Mouse (Mus musculus) bone marrow, adult 2 months (tissue): ENCODE data around the gene Slc5a3. TPM values are rescaled to one million over a fixed set of nuclear protein-coding genes. Genes with fewer than 3 reads are reported as not detected.

Experiments used
- H3K27ac ChIP-seq: fragments of 200-500 bp; 2 replicates; pipeline ENCODE4 v1.5.1; 2012; ENCODE audit warnings: low read depth, mild to moderate bottlenecking, control low read depth, inconsistent platforms, low read length; ENCODE audit not compliant: control insufficient read depth, poor library complexity, insufficient read depth
- H3K4me1 ChIP-seq: fragments of 200-500 bp; 2 replicates; pipeline ENCODE4 v1.6.1; 2011; ENCODE audit warnings: low read length; ENCODE audit not compliant: control insufficient read depth, insufficient read depth
- H3K4me3 ChIP-seq: fragments of 200-500 bp; replicated peaks from 2 replicates; pipeline ENCODE3; 2011; ENCODE audit warnings: mild to moderate bottlenecking, low read depth, low read length, control low read depth; ENCODE audit not compliant: control insufficient read depth
- CTCF ChIP-seq: fragments of 200-500 bp; IDR thresholded peaks from 2 replicates; pipeline ENCODE4 v1.5.1; 2011; ENCODE audit warnings: low read length, control low read depth; ENCODE audit not compliant: control insufficient read depth, insufficient read depth
- POLR2A ChIP-seq: fragments of 200-500 bp; IDR thresholded peaks from 2 replicates; pipeline ENCODE4 v1.6.1; 2011; ENCODE audit warnings: low read depth, mild to moderate bottlenecking, control low read depth, low read length, borderline replicate concordance; ENCODE audit not compliant: control insufficient read depth
- WGBS: fragments of 180-500 bp; shearing (Covaris S2); methylation state at CpG from one replicate; pipeline ENCODE4 v1.1.7; 2018; 5-methylcytosine and 5-hydroxymethylcytosine counted together
- polyA plus RNA-seq: library from polyadenylated mRNA; stranded (reverse); fragments of >200 nt; gene quantifications from 2 replicates; pipeline ENCODE4 v1.2.4, GENCODE M21; 2011; ENCODE audit warnings: low replicate concordance; ENCODE audit not compliant: missing spikeins, insufficient read depth, insufficient read length

Slc5a3 gene
- polyA plus RNA-seq, 1 experiment: 3.9 TPM

GRCm38 (mm10) chr16:92057456-92057851 lies 668 bp upstream of the Slc5a3 start:
- 6% methylated on average over 11 of the region's 11 CpGs for WGBS
- Histone ChIP-seq H3K27ac (peak overlapping the region; percentile 66; the same call in 1 of the 2 replicates), H3K4me1 (no peaks in the 10 kb centered on the region; the same call in 1 of the 2 replicates), H3K4me3 (peak overlapping the region; percentile 86)
- TF ChIP-seq POLR2A (no peak), CTCF (no peak)

GRCm38 (mm10) chr16:92058644-92059620 lies 810 bp downstream of the Slc5a3 start:
- 3% methylated on average over 63 of the region's 63 CpGs for WGBS
- Histone ChIP-seq H3K4me1 (no peaks in the 10 kb centered on the region), H3K27ac (no peak overlapping the region), H3K4me3 (peak overlapping the region; percentile 86)
- no peak for TF ChIP-seq POLR2A
- no peak for TF ChIP-seq CTCF

GRCm38 (mm10) chr16:92060213-92060612 lies 2.1 kb downstream of the Slc5a3 start:
- WGBS: 85% methylated on average over 3 of the region's 3 CpGs
- H3K4me1 ChIP-seq: no peaks in the 10 kb centered on the region
- no peak overlapping the region for H3K4me3 ChIP-seq
- TF ChIP-seq POLR2A: no peak
- TF ChIP-seq CTCF: no peak
- H3K27ac ChIP-seq: no peak overlapping the region

- 88% methylated on average over 7 of the region's 7 CpGs for WGBS
- Histone ChIP-seq H3K4me1 (no peaks in the 10 kb centered on the region), H3K27ac (no peak overlapping the region), H3K4me3 (no peak overlapping the region)
- TF ChIP-seq CTCF (no peak), POLR2A (no peak)
Measured at GRCm38 (mm10) chr16:92061586-92061985, 3.5 kb downstream of the Slc5a3 start.

GRCm38 (mm10) chr16:92062832-92063231 lies 4.7 kb downstream of the Slc5a3 start:
- no peak overlapping the region for H3K4me3 ChIP-seq
- H3K27ac ChIP-seq: no peak overlapping the region
- H3K4me1 ChIP-seq: no peaks in the 10 kb centered on the region
- TF ChIP-seq POLR2A (no peak), CTCF (no peak)
- WGBS: 89% methylated on average over 1 of the region's 1 CpGs

GRCm38 (mm10) chr16:92064801-92065200 lies 6.7 kb downstream of the Slc5a3 start:
- Histone ChIP-seq H3K27ac (no peak overlapping the region), H3K4me1 (no peaks in the 10 kb centered on the region), H3K4me3 (no peak overlapping the region)
- TF ChIP-seq POLR2A: no peak
- WGBS: 69% methylated on average over 2 of the region's 2 CpGs

- 87% methylated on average over 8 of the region's 8 CpGs for WGBS
Measured at GRCm38 (mm10) chr16:92070338-92070737, 12.2 kb downstream of the Slc5a3 start.

GRCm38 (mm10) chr16:92076797-92077196 lies 18.7 kb downstream of the Slc5a3 start:
- H3K27ac ChIP-seq: no peak overlapping the region
- H3K4me1 ChIP-seq: no peaks in the 10 kb centered on the region
- 93% methylated on average over 8 of the region's 8 CpGs for WGBS
- TF ChIP-seq CTCF (no peak), POLR2A (no peak)
- no peak overlapping the region for H3K4me3 ChIP-seq

More at GRCm38 (mm10) chr16:92070338-92070737, 12.2 kb downstream of the Slc5a3 start:
- no peaks in the 10 kb centered on the region for H3K4me1 ChIP-seq
- H3K4me3 ChIP-seq: no peak overlapping the region
- TF ChIP-seq CTCF (no peak), POLR2A (no peak)
- H3K27ac ChIP-seq: no peak overlapping the region
